Mouse (Mus musculus): Measurements from ENCODE around the gene Gpr119. TPM values are rescaled to one million over a fixed set of nuclear protein-coding genes. Genes with fewer than 3 reads are reported as not detected.

Gene Gpr119
- not detected for polyA plus RNA-seq (2014; fragmentation: Illumina TruSeq; extraction: RNeasy Lipid Tissue Mini Kit (QIAGEN cat#74804); ENCODE audit: low read depth, low replicate concordance)

DNA sequence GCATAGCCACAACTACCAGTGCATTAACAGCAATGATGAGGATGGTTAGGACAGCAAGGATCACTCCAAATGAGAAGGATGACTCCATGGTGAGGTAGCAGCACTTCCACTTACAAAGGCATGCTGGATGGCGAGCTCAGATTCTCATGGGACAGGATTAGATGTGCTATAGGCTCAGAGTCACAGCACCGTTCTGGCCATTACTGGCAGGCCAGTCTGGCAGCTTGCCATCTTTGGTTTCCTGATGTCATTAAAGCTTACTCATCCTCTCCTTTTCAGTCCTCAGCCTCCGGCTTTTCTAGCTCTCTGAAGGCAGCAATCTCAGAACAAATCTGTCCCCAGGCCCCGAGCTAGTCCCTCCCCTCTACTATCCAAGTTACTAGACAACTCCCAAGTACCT, at the start of gene Gpr119:
Gpr119 (minus strand) TSS at position 308 of the 400 bp plus-strand sequence.

DNA sequence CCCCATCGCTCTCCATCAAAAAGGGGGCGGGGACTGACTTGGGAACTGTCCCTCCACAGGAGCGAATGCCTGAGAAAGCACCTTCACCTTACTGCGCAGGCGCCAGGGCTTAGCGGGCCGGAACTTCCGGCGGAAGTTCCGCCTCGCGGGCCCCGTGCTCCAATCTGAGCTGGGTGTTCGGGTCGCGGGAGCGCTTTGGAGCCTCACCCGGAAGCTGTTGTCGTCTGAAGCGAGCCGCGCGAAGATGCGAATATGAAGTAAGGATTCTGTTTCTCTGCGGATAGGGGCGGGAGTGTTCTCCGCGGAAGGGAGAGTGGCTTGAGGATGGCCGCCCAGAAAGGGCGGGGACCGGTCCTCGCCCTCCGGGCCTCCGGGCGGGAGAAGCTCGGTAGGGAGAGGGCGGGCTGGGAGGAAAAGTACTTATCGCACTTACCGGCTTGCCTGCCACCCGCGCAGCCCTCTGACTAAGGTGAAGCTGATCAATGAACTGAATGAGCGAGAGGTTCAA, 20.6 kb upstream of the Gpr119 start, which contains the start of gene Rbmx2:
Rbmx2 (plus strand) TSS at position 141 of the 508 bp plus-strand sequence.

DNA sequence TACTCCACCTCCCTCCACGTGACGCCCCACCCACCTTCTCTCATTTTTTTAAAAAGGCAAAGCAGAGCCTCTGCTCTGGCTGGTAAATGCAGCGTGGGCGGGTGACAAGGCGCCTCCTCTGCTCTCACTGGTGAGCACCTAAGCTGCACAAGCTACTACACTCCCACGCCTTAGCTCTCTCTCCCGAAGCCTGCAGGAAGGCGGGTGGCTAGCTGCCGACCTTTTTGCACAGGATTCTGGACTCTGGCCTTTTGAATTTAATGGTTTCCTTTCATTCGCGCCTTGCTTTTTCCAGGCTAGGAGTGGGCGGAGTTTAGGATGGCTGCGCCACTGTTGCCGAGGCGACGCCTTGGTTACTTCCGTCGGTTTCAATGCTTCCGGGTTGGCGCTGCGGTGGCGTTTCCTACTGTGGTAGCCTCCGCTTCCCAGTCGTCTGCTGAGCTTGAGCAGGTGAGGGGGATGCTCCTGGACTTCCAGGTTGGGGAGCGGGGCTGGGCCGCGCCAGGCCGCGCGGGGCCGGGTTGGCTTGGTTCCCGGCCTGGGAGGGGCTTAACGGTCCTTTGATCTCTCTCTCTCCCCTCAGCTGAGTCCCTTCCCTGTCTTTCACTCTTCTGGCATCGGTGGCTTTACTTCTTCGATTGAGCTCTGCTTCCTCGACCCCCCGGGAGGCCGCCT, 50.8 kb downstream of the Gpr119 start, which contains the start of gene Slc25a14:
Slc25a14 (plus strand) TSS at position 35 of the 675 bp plus-strand sequence.

Other genes starting within 250 kb of the Gpr119 start
- 2.5 TPM for gene Elf4, start 211.3 kb downstream of the Gpr119 start, polyA plus RNA-seq (2014; fragmentation: Illumina TruSeq; extraction: RNeasy Lipid Tissue Mini Kit (QIAGEN cat#74804); ENCODE audit: low read depth, low replicate concordance)
- 15.4 TPM for gene Aifm1, start 160.9 kb downstream of the Gpr119 start, polyA plus RNA-seq (2014; fragmentation: Illumina TruSeq; extraction: RNeasy Lipid Tissue Mini Kit (QIAGEN cat#74804); ENCODE audit: low read depth, low replicate concordance)
- gene Rab33a, start 155.2 kb downstream of the Gpr119 start, polyA plus RNA-seq (2014; fragmentation: Illumina TruSeq; extraction: RNeasy Lipid Tissue Mini Kit (QIAGEN cat#74804); ENCODE audit: low read depth, low replicate concordance) = not detected
- 25.9 TPM for gene Zfp280c, start 80.0 kb downstream of the Gpr119 start, polyA plus RNA-seq (2014; fragmentation: Illumina TruSeq; extraction: RNeasy Lipid Tissue Mini Kit (QIAGEN cat#74804); ENCODE audit: low read depth, low replicate concordance)
- gene Slc25a14, start 51.1 kb downstream of the Gpr119 start, polyA plus RNA-seq (2014; fragmentation: Illumina TruSeq; extraction: RNeasy Lipid Tissue Mini Kit (QIAGEN cat#74804); ENCODE audit: low read depth, low replicate concordance) = 13.9 TPM
- 6.0 TPM for gene Rbmx2, start 20.5 kb upstream of the Gpr119 start, polyA plus RNA-seq (2014; fragmentation: Illumina TruSeq; extraction: RNeasy Lipid Tissue Mini Kit (QIAGEN cat#74804); ENCODE audit: low read depth, low replicate concordance)
- gene Gm595, start 203.2 kb upstream of the Gpr119 start, polyA plus RNA-seq (2014; fragmentation: Illumina TruSeq; extraction: RNeasy Lipid Tissue Mini Kit (QIAGEN cat#74804); ENCODE audit: low read depth, low replicate concordance) = 135 TPM